Mouse (Mus musculus): Measurements from ENCODE around the gene Olfr1280.
"Not testable (repeated sequence)": the region's sequence is repeated elsewhere in the genome, so short reads cannot be mapped to it uniquely, and the experiment has no call there.

Gene Olfr1280

DNA sequence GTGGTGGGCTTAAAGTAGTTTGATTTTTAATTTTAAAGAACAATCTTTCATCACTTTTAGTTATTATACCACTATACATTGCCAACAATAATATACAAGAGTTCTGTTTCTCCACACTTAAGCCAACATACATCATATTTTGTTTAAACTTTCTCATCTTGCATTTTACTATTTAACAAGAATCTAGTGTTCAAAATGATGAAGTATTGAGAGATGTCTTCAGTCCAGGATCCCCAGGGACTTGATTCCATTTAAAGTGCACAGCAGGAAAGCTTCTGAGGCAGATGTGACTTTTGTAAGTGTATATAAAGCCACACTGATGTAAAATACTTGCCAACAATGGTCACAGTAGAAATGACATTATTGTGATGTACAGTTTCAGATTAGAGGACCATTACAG, at the start of gene Olfr1280:
Gene Olfr1280 (plus strand): TSS at position 301 of the 400 bp plus-strand sequence.
- ChIA-PET CTCF (no interaction called here), POLR2A (no interaction called here)

DNA sequence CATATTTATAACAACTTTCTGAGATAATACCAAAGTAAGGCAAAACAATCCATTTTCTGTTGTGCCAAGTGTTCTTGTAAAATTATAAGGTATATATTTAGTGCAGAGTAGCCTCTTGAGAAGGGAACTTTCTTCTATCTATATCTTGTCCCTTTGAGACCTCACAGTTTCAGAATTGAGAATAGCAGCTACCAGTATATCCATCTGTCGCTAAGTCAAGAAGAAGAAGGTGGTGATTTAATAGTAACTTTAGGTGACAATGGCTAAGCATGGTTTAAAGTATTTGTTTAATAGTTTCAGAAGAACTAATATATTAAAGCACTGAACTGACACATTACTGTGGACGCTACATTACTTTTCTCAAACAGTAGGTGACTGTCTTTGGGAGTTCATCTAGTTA, 39.8 kb upstream of the Olfr1280 start, which contains the start of gene Olfr1277:
Gene Olfr1277 (minus strand): TSS at position 101 of the 400 bp plus-strand sequence.
- POLR2A ChIA-PET: no interaction called here
- CTCF ChIA-PET: no interaction called here

DNA sequence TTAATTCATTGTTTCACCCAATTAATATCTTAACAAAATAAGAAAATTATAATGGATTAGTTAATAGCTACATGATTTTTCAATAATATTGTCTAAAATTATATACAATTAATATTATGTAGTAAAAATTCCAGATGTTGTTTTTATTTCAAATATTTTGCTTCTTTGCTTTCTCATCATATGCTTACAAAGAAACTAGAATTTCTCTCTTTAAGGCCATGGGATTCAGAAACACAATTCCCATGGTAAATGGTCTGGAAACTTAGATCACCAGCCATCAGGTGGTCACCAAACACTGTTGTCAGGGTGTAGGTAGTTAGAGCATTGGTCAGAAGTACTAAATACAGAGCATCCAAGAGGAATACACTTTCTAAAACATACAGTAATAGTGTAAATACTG, 24.0 kb upstream of the Olfr1280 start, which contains the start of gene Olfr1278:
Gene Olfr1278 (plus strand): TSS at position 301 of the 400 bp plus-strand sequence.
- ChIA-PET CTCF (no interaction called here), POLR2A (no interaction called here)

DNA sequence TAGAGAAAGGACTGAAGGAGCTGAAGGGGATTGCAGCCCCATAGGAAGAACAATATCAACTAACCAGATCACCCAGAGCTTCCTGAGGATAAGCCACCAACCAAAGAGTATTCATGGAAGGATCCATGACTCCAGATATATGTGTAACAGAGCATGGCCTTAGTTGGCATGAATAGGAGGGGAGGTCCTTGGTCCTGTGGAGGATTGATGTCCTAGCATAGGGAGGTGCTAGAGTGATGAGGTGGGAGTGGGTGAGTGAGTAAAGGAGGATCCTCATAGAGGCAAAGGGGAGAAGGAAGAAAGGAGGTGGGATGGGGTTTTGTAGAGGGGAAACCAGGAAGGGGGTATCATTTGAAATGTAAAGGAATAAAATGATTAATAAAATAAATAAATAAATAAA, 15.3 kb upstream of the Olfr1280 start:
- ChIA-PET CTCF (no interaction called here), POLR2A (no interaction called here)

DNA sequence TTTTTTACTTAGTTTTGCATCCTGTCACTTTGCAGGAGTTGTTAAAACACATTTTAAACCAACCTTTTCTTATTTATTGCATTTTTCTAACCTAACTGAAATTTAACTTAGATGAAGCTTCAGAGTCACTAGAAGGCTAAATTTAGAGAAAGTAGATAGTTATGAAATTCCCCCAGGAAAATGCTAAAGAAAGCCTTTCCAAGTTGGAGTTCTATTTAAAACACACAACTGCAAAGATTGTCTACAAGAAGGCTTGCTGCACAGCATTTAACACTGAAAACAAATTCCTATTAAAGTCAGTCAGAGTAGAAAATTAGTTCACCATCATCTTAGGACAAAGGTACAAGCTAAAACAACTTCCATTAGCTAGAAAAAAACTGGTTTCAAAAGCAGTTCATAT, 13.4 kb upstream of the Olfr1280 start, which contains the start of gene Olfr1279:
Gene Olfr1279 (plus strand): TSS at position 262 of the 400 bp plus-strand sequence.
- ChIA-PET POLR2A (no interaction called here), CTCF (no interaction called here)

DNA sequence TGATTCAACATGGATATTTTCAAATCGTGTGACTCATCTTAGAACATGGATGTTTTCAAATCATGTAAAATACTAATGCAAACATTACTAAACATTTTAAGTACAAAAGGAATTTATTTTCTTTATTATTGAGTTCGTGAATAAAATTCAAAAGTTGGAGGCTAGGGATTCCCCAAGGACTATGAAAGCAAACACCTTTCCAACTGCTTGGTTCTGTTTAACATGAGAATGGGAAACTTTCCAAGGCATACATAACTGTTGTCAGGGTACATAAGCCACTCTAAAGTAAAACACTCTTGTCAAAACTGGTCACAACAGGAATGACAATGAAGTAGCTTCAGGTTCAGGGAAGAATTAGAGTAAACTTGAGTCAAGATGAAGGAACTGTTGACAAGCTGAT, 12.4 kb downstream of the Olfr1280 start, which contains the start of gene Olfr1281:
Gene Olfr1281 (plus strand): TSS at position 301 of the 400 bp plus-strand sequence.
- ChIA-PET POLR2A (no interaction called here), CTCF (no interaction called here)

DNA sequence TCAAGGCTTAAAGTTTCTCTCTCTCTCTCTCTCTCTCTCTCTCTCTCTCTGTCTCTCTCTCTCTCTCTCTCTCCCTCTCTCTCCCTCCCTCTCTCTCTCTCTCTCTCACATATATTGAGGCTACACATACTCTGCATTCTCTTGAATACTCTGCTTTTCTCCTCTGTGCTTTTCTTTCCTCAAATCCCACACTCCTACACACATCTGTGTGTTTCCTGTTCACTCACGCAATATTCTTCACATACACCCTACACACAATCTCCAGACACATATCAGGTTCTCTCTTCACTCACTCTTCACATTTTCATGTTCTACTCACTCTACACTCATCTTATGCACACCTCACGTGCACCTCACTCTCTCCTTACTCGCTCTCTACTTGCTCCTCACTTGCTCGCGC, 19.9 kb downstream of the Olfr1280 start:
- POLR2A ChIA-PET, CTCF ChIA-PET: not testable (repeated sequence)

DNA sequence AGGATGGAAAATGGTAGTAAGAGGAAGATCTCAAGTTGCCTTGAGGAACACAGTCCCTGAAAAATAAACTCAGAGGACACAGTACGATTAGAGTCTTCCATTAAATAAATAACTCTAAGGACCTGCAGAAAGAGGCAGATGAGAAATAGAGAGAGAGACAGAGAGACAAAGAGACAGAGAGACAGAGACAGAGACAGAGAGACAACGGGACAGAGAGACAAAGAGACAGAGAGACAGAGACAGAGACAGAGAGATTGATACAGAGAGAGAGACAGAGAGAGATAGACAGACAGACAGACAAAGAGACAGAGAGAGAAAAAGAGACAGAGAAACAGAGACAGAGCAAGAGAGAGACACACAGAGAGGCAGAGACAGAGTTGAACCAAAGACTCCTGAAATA, 22.2 kb downstream of the Olfr1280 start, which contains the start of gene Olfr1282:
Gene Olfr1282 (minus strand): TSS at position 101 of the 400 bp plus-strand sequence.
- ChIA-PET CTCF (no interaction called here), POLR2A (no interaction called here)

DNA sequence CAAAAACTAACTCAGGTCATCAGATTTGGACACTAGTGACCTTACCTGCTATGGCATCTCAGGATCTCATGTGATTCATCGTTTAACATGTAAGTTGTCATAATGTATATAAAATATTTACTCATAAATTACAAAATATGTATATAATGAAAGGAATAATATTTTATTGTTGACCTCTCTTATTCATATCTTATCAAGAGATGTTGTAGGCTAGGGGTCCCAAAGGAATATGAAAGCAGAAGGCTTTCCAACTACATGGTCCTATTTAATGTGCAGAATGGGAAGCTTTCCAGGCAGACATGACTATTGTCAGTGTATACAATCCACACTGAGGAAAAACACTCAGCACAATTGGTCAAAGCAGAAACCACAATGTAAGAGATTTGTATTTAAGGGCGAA, 52.7 kb downstream of the Olfr1280 start, which contains the start of gene Olfr1283:
Gene Olfr1283 (plus strand): TSS at position 301 of the 400 bp plus-strand sequence.
- CTCF ChIA-PET: no interaction called here
- POLR2A ChIA-PET: no interaction called here

DNA sequence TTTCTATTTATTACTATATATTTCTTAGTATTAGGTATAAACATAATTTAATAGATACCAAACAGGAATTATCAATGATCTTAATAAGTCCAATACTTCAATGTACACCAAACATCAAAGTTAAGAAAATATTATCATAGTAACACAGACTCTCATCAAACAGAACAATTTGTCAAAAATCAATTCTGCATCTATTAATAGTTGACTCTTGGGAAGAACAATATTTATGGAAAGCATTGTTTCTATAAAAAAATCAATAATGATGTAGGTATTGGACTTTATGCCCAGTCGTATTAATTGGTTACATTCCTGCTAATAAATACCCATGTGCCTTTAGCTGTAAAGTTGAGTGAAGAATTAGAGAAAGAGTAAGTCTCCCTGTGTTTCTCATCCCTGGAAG, 61.4 kb downstream of the Olfr1280 start, which contains the start of gene Olfr1284:
Gene Olfr1284 (plus strand): TSS at position 301 of the 400 bp plus-strand sequence.
- POLR2A ChIA-PET: no interaction called here

More for the DNA sequence above, 61.4 kb downstream of the Olfr1280 start, which contains the start of gene Olfr1284:
- CTCF ChIA-PET: no interaction called here

Data from embryonic stem cell, embryonic (primary cell).